Mouse (Mus musculus) layer of hippocampus, adult 6 months (tissue): ENCODE measurements around the gene Olfr504. TPM values are rescaled to one million over a fixed set of nuclear protein-coding genes. Genes with fewer than 3 reads are reported as not detected.

Source experiments
- long read RNA-seq, 2 experiments: library from polyadenylated mRNA; unstranded; transcript quantifications; one replicate each; pipeline ENCODE4 v2.0.0; 2019 to 2020
- polyA plus RNA-seq: library from polyadenylated mRNA; unstranded; fragments of <200 nt; fragmentation: Nextera tagmentation; gene quantifications from 2 replicates; pipeline ENCODE4 v1.2.3, GENCODE M21; 2021

Olfr504 gene
- polyA plus RNA-seq, result not detected in 2 replicates
- long read RNA-seq, experiment 1, result 0 reads
- long read RNA-seq, experiment 2, result 0 reads

GRCm38 (mm10) chr7:108565693-108566092, at the start of gene Olfr504:
Gene Olfr504, minus strand, starts transcription at chr7:108565793.

GRCm38 (mm10) chr7:108610487-108610886, 44.9 kb upstream of the Olfr504 start, which contains the start of gene Olfr506:
Gene Olfr506, plus strand, starts transcription at chr7:108610787.

GRCm38 (mm10) chr7:108544227-108544626, 21.4 kb downstream of the Olfr504 start, which contains the start of gene Olfr503:
Gene Olfr503, plus strand, starts transcription at chr7:108544527.

DNA sequence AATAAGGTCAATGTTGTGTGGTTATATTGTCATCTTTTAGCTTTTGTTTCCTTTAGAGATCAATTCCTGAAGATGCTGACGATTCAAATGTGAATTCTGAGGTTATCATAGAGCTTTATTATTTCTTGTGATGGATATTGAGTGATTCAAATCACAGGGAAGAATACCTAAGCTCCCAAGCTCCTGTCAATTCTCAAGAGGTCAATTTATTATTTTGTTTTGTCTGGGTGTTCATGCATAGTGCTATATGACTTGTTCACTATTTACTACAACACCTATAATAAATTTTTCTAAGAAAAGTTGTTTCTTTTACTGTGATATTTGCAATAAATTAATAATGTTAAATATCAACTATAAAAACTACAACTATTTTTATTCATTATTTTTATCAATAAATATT, 40.6 kb downstream of the Olfr504 start, which contains the start of gene Olfr502:
TSS of gene Olfr502 (minus strand) at position 101 of the 400 bp plus-strand sequence.

Other genes starting within 250 kb of the Olfr504 start
- not detected in 2 replicates for gene Olfr492, start 242.1 kb downstream of the Olfr504 start, polyA plus RNA-seq
- not detected in 2 replicates for gene Olfr493, start 218.8 kb downstream of the Olfr504 start, polyA plus RNA-seq
- gene Olfr494, start 200.5 kb downstream of the Olfr504 start, polyA plus RNA-seq, result not detected in 2 replicates
- gene Olfr495, start 172.6 kb downstream of the Olfr504 start, polyA plus RNA-seq, result not detected in 2 replicates
- gene Olfr497, start 145.4 kb downstream of the Olfr504 start, polyA plus RNA-seq, result not detected in 2 replicates
- not detected in 2 replicates for gene Olfr498, start 100.5 kb downstream of the Olfr504 start, polyA plus RNA-seq
- gene Olfr502, start 40.7 kb downstream of the Olfr504 start, polyA plus RNA-seq, result not detected in 2 replicates
- gene Olfr503, start 21.3 kb downstream of the Olfr504 start, polyA plus RNA-seq, result not detected in 2 replicates
- gene Olfr506, start 45.0 kb upstream of the Olfr504 start, polyA plus RNA-seq, result not detected in 2 replicates
- not detected in 2 replicates for gene Olfr507, start 56.0 kb upstream of the Olfr504 start, polyA plus RNA-seq
- gene Olfr508, start 64.2 kb upstream of the Olfr504 start, polyA plus RNA-seq, result not detected in 2 replicates
- gene Olfr509, start 86.1 kb upstream of the Olfr504 start, polyA plus RNA-seq, result not detected in 2 replicates
- not detected in 2 replicates for gene Olfr510, start 100.6 kb upstream of the Olfr504 start, polyA plus RNA-seq
- gene Olfr512, start 147.5 kb upstream of the Olfr504 start, polyA plus RNA-seq, result not detected in 2 replicates
- gene Olfr513, start 185.2 kb upstream of the Olfr504 start, polyA plus RNA-seq, result not detected in 2 replicates